Mouse (Mus musculus): ENCODE measurements around the gene Smr3a. TPM values are rescaled to one million over a fixed set of nuclear protein-coding genes. Genes with fewer than 3 reads are reported as not detected.

The Smr3a gene
- total RNA-seq (2021), result not detected
- long read RNA-seq, experiment 1, result 0 reads
- long read RNA-seq, experiment 2, result 0 reads

DNA sequence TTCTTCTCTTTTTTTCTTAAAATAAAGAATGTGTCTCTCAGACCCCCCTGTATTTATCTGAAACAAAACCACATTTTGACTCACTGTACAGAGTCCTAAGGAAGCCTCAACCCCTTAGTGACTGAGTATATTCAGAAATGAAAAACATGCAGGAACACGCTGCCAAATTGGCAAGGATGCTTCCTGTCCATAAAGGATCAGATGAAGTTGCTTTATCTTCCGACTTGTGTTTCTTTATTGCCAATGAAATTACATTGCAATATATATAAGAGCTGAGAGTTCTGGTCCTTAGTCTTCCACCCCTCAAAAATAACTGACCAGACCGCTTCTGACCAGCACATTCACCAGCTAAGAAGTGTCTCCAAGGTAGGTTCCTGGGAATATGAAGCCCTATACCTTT is at the start of gene Smr3a:
Gene Smr3a, plus strand, starts transcription at position 301 of the 400 bp plus-strand sequence.
- no peak for DNase-seq

DNA sequence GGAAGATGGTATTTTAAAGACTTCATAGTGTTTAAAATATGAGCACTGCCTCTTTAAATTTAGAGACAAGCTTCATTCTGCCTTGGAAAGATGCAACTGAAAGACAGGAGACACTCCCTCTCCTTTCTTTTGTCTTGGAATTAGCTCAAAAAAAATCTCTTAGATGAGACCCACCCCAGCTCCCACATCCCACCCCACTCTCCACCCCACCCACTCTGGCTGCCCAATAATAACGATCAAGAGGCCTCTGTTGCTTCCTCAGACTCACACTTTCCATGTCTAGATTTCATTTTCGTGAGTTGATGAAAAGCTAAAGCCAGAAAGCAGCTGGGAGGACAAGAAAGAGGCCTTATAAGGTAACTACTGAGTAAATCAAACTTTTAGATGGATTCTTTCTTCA is 33.1 kb upstream of the Smr3a start, which contains the start of the genes 2310003L06Rik and Gm28434:
Gene 2310003L06Rik, plus strand, starts transcription at position 259 of the 400 bp plus-strand sequence.
Gene Gm28434, plus strand, starts transcription at position 317 of the 400 bp plus-strand sequence.
- no peak for DNase-seq

DNA sequence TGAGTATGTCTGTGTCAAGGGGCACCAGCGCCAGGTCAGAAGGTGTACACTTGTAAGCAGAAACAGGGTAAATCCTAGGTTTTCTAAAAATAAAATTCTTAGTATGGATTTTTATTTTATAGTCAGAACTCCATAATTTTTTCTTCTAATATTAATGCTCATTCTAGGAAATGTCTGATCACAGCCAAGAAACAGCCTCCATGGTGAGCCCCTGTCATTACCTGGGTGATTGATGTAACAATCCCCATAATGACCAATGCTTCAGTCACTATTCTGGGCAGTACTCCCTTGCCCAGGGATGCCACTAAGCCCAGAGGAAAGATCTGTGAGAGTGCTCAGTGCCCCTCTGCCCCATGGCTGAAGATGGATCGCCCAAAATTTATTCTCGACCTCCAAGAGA is 23.2 kb upstream of the Smr3a start, which contains the start of gene Cabs1:
Gene Cabs1, plus strand, starts transcription at position 301 of the 400 bp plus-strand sequence.
- DNase-seq, result no peak

DNA sequence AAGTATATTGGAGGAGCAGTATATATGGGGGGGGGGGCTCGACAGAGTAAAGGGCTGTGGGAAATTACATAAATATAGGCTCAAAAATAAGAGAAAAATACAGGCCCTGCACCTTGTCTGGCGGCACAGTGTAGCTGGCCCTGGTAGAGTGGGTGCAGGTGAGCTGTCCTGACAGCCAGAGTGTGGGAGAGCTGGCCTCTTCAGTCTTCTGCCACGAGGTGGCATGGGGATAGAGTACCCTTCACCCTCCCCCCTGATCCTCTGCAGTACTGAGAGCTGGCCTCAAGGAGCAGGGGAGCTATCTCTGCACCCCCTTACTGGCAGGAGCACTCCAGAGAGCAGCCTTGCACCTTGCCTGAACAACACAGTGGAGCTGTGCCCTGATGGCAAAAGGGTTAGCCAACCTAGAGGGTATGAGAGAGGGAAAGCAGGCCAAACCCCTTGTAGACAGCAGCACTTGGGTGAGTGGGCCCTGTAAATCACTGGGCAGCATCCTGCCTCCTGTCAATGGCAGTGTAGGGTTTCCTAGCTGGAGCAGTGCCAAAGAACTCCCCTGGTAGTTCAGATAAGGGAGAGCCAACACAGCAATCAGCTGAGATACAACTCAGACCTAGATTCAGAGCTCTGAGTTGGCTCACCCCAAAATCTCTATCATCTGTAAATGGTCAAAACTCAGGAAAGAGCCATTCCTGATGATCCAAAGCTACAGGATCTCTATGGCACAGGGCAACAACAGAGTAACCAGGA is 19.7 kb upstream of the Smr3a start:
- no peak for DNase-seq

DNA sequence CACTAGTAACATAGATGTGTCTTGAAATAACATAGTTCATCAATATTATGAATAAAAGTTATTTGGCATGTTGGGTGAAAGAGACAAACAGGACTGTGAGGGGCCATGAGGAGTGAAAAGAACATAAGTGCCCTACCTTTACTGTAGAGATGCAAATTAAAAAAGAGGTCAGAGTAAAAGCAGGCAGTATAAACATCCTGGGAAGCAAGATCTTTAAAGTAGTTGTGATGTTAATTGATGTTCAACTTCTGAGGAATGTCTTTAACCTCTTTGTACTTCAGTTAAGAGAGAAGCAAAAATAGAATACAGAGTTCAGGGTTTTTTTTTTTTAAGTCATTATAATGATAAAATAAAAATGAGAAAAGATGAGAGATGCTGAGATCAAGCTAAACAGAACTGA is 2.9 kb downstream of the Smr3a start:
- DNase-seq, result no peak

Other genes starting within 250 kb of the Smr3a start
- not detected for gene Csn1s2a, start 228.0 kb upstream of the Smr3a start, total RNA-seq (2021)
- gene Csn1s2b, start 194.5 kb upstream of the Smr3a start, total RNA-seq (2021), result not detected
- not detected for gene Prr27, start 176.9 kb upstream of the Smr3a start, total RNA-seq (2021)
- gene Odam, start 117.5 kb upstream of the Smr3a start, total RNA-seq (2021), result not detected
- not detected for gene Csn3, start 77.0 kb upstream of the Smr3a start, total RNA-seq (2021)
- not detected for gene 2310003L06Rik, start 33.1 kb upstream of the Smr3a start, total RNA-seq (2021)
- gene Gm28434, start 33.0 kb upstream of the Smr3a start, total RNA-seq (2021), result not detected
- gene Cabs1, start 23.1 kb upstream of the Smr3a start, total RNA-seq (2021), result not detected
- not detected for gene Smr2, start 84.0 kb downstream of the Smr3a start, total RNA-seq (2021)
- not detected for gene Gm11116, start 109.0 kb downstream of the Smr3a start, total RNA-seq (2021)
- not detected for gene Gm11115, start 151.6 kb downstream of the Smr3a start, total RNA-seq (2021)

Data from gastrocnemius, postnatal 25 days (tissue).